Mouse (Mus musculus) cortical plate, adult 2 months (tissue): ENCODE measurements at regions not wholly inside any gene's neighbourhood (a gene's known extent, or its start where the extent isn't known, plus 50 kb on each side); places are given as distances from the start of the nearest gene placed in this dataset.

ENCODE experiments used
- CTCF ChIP-seq: fragments of 200-500 bp; IDR thresholded peaks from 2 replicates; pipeline ENCODE4 v1.5.1; 2011; ENCODE audit warnings: mild to moderate bottlenecking, control low read depth, low read length; ENCODE audit not compliant: insufficient read depth; ENCODE audit errors: extremely low read depth
- POLR2A ChIP-seq: fragments of 200-500 bp; IDR thresholded peaks from 2 replicates; pipeline ENCODE4 v1.6.1; 2011; ENCODE audit warnings: mild to moderate bottlenecking, low read length, control low read depth; ENCODE audit not compliant: insufficient read depth; ENCODE audit errors: extremely low read depth

GRCm38 (mm10) chr4:54097543-54097942 lies 271.7 kb downstream of the Tmem38b start:
- no peak for TF ChIP-seq CTCF
- TF ChIP-seq POLR2A, result no peak
